Mouse (Mus musculus) cerebellum, adult 2 months (tissue): ENCODE results near the gene Crkl.

Experiments
- CTCF ChIP-seq: fragments of 200-500 bp; IDR thresholded peaks from 2 replicates; pipeline ENCODE4 v1.5.1; 2011; ENCODE audit warnings: low read depth, mild to moderate bottlenecking, control low read depth, low read length, moderate library complexity, borderline replicate concordance; ENCODE audit not compliant: insufficient read depth
- POLR2A ChIP-seq: fragments of 200-500 bp; IDR thresholded peaks from 2 replicates; pipeline ENCODE4 v1.6.1; 2011; ENCODE audit warnings: low read length, control low read depth, borderline replicate concordance; ENCODE audit not compliant: insufficient read depth

DNA sequence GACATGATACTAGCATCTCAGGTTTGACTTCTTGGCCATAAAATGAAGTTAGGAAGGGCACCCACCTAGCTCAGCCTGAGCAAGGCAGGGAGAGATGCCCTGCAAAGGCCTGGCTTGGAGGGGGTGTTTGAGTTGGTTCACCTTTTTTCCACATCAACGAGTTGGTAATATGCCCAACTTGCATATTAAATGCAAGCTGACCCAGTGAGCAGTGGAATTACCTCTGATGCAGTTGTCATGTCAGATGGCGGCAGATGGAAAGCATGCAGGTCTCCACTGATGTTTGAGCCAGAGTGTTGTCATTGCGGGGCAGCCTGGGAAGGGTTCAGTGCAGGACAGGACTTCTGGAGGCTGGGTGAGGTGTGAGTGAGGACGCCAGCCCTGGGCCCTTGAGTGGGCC, 59.6 kb downstream of the Crkl start:
- TF ChIP-seq POLR2A (no peak), CTCF (no peak)
